Mouse (Mus musculus) cerebellum, postnatal 4 days (tissue): ENCODE data around the gene Map7d2.
"Not testable (repeated sequence)": the region's sequence is repeated elsewhere in the genome, so short reads cannot be mapped to it uniquely, and the experiment has no call there.

ENCODE experiments used
- DNase-seq, 2 experiments: peaks; one replicate each; pipeline ENCODE4 v3.0.0; 2022; ENCODE audit warnings: low spot score in 2 of 2, mixed read lengths in 1 of 2

The Map7d2 gene

DNA sequence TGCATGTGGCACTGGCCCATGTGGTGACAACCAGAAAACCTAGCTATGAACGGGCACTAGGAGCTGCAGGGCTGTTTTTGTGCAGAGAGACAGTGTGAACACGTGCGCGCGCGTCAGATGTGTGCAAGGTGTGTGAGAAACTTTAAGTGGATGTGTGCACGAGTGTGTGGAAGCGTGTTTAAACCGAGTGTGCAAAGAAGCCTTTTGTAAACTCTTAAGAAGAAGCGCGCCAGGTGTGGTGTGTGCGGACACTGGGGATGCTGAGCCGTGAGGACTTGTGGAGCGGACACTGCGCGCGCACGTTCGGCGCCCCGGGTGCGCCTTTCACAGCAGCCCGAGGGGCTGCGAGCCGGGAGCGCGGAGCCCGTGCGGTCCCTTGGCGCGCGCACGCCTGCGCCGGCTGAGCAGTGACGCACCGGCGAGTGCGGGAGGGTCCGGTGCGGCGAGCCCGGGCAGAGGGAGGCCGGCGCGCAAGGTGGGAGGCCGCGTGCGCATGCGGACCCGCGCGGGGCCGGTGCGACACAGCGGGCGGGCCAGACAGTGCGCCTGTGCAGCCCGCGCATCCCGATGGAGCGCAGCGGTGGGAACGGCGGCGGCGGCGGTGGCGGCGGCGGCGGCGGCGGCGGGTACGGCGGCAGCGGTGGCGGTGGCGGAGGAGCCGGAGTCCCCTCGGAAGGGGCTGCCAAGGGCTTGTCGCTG, at the start of gene Map7d2:
Gene Map7d2, plus strand, starts transcription at position 443 of the 699 bp plus-strand sequence.
- DNase-seq, result peak; percentile 18 to 34

GRCm38 (mm10) chrX:159371831-159372752, 42.3 kb upstream of the Map7d2 start, which contains the start of gene Eif1ax:
Gene Eif1ax (plus strand): TSS chrX:159372178.
- peak; percentile 29 to 43 for DNase-seq

DNA sequence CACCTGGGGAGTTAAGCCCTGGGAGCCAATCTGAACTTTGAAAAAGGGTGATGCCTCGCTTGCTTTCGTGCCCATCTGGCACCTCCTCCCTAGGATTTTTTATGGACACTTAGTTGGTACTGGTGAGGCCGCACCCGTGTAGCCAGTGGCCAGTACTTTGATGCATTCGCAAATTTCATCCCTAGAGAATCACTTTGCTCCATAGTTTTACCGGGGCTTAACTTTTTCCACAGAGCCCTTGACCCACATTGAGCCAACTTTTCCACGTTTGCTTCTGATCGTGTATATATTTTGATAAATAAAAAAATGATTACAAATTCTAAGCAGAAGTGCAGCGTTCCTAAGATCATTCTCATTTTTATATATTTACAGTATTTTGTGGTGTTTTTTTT, 41.6 kb upstream of the Map7d2 start:
- DNase-seq, result no peak

DNA sequence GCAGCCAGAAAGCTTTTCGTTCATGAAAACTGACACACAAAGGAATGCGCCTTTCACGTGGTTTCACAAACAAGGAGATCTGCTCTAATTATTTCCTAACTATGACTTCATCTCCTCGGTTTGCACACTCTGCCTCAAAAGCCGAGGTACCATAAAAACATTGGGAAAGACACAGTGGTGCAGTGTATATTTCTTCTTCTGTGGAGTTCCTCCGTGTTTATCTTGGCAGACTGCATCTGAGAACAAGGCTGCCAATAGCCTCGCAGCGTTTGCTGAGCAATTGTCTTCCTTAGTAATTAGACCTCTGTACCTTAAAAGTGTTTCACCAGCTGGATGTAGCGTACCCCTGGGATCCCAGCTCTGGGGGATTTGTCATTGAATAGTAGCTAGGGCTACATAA, 27.3 kb upstream of the Map7d2 start:
- no peak for DNase-seq

GRCm38 (mm10) chrX:159388953-159389352, 25.4 kb upstream of the Map7d2 start:
- no peak for DNase-seq

GRCm38 (mm10) chrX:159390347-159390962, 23.9 kb upstream of the Map7d2 start:
- no peak for DNase-seq

DNA sequence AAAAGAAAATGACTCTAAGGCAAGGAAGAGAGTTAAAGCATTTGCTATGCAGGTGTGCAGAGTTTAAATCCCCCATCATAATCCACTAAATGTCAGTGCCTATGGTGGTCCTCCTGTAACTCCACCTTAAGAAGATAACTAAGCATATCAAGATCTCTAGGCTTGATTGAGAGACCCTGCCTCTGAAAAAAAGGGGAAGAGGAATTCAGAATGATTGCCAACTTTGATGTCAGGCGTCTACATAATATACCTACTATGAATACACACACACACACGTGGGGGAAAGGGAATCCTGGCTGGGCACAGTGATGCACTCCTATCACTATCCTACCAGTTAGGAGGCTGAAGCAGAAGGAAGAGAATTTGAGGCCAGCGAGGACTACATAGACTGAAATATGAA, 23.1 kb upstream of the Map7d2 start:
- DNase-seq, result no peak

DNA sequence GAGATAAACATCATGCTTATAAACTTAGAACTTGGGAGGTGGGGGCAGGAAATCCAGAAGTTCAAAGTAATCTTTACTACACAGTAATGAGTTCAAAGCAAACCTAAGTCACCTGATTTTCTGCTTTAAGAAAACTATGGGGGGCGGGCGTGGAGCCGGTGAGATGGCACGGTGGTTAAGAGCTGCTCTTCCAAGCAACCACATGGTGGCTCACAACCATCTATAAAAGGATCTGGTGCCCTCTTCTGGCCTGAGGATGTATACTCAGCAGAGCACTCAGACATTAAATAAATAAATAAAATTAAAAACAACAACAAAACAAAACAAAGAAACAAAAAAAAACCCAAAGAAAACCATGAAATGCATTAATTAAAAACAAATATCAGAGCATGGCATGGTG, 5.1 kb upstream of the Map7d2 start:
- peak; percentile 5 to 19 for DNase-seq

- peak; percentile 8 to 18 for DNase-seq
These were observed 679 bp downstream of the Map7d2 start for GRCm38 (mm10) chrX:159414829-159415673.

DNA sequence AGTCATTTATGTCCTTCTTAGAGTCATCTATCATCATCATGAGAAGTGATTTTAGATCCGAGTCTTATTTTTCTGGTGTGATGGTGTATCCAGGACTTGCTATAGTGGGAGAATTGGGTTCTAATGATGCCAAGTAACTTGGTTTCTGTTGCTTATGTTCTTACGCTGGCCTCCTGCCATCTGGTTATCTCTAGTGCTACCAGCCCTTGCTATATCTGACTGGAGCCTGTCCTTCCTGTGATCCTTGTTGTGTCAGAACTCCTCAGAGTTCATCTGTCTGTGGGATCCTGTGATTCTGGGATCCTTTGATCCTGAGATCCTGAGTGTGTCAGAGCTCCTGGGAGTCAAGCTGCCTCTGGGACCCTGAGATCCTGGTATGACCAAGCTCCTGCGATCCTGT, 16.1 kb downstream of the Map7d2 start:
- not testable (repeated sequence) for DNase-seq

- DNase-seq, result peak in 1 of 2 experiments; percentile 13
These were observed 27.8 kb downstream of the Map7d2 start for GRCm38 (mm10) chrX:159442128-159442527.

DNA sequence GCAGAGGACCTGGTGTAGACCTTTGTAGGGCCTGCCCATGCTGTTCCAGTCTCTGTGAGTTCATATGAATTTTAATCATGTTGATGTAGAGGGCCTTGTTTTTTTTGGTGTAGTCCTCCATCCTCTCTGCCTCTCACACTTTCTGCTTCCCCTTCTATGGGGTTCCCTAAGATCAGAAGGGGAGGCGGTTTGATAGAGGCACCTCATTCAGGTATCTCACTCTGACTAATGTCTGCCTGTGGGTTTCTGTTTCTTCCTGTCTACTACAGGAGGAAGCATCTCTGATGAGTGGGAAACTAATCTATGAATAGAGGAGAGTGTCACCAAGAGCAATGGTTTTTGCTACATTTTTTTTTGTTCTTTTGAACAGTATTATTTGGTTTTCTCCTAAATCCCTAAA, 32.8 kb downstream of the Map7d2 start:
- DNase-seq, result no peak

- peak in 1 of 2 experiments; percentile 5 for DNase-seq
These were observed 44.8 kb downstream of the Map7d2 start for GRCm38 (mm10) chrX:159459006-159459654.

- no peak for DNase-seq
These were observed 60.4 kb downstream of the Map7d2 start for GRCm38 (mm10) chrX:159474799-159475198.

GRCm38 (mm10) chrX:159478243-159478940, 64.0 kb downstream of the Map7d2 start:
- DNase-seq, result not testable (repeated sequence)

GRCm38 (mm10) chrX:159484247-159484646, 69.9 kb downstream of the Map7d2 start:
- DNase-seq, result no peak

DNA sequence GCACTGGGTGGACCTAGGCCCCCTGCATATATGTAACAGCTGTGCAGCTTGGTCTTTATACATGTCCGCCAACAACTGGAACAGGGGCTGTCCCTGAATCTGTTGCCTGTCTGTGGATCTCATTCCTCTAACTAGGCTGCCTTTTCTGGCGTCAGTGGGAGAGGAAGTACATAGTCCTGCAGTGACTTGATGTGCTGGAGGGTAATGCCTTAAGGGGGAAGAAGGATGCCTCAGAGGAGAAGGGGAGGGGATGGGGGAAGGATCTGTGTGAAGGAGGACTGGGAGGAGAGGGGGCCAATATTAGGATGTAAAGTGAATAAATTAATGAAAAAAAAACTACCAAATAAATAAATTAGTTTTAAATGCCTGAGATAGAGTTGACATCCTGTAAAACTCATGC, 88.8 kb downstream of the Map7d2 start:
- DNase-seq, result no peak

- DNase-seq, result no peak
These were observed 94.1 kb downstream of the Map7d2 start for GRCm38 (mm10) chrX:159508331-159509036.

GRCm38 (mm10) chrX:159509042-159509441, 94.7 kb downstream of the Map7d2 start:
- DNase-seq, result no peak
